Mouse (Mus musculus) ES-CJ7 (cell line): ENCODE results near the gene Aqp12.

ENCODE experiments used
- DNase-seq: peaks from one replicate; pipeline ENCODE4 v3.0.0; 2011; ENCODE audit warnings: low read depth, low spot score

Aqp12 gene

GRCm38 (mm10) chr1:93014460-93014859 is 8.3 kb downstream of the Aqp12 start:
- DNase-seq, result peak; percentile 74

DNA sequence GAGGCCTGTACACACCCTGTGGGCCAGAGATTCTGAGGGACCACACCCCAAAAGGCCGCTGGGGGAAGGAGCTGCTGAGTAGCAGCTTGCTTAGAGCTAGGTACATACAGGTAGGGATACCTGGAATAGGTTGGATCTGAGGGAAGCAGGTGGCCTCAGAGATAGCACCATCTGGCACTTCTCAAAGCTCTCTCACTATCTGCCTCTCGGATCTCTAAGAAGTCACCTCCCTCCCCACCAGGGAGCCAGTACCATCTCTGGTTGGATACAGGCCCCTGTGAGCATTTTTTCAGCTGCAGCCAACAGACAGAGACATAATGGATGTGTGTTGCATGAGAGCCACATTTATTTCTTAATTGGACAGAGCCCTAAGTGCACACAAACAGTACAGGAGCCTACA is 9.0 kb downstream of the Aqp12 start:
- DNase-seq, result no peak

GRCm38 (mm10) chr1:93018716-93019115 is 12.6 kb downstream of the Aqp12 start:
- DNase-seq, result no peak

- no peak for DNase-seq
These were observed 14.5 kb downstream of the Aqp12 start for GRCm38 (mm10) chr1:93020602-93021001.

DNA sequence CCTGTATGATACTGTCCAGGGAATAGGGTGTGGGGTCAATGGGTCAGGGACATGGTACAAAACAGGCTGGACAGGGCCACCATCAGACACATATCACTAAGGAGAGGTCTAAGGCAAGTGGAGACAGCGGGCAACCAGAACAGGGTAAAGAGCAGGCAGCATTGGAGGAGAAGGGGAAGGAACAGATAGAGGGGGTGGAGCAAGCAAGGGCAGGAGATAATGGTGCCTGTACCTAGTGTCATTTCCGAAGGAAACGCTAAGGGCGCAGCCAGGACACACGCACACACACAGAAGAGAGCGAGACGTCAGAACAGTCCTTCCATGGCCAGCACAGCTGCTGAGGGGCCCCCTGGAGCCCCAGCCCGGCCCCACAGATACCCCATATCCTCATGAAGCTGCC is 20.5 kb downstream of the Aqp12 start:
- DNase-seq, result no peak

GRCm38 (mm10) chr1:93029387-93029786 is 23.3 kb downstream of the Aqp12 start:
- no peak for DNase-seq

DNA sequence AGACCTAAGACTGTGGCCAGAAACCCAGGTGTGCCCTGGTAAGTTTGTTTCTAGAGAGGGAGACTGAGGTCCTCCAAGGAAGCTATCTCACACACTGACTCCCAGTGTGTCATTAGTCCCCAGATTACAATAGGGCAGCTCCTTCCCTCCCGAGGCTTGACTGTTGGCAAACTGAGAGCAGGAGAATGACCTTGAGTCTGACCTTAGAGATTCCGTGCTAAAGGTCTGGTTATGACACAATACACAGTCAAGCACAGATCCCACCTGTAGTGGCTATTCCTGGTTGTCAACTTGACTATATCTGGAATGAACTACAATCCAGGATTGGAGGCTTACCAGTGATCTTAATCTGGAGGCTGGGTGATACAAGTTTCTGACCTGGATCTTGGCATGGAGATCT is 23.9 kb downstream of the Aqp12 start:
- DNase-seq, result no peak

GRCm38 (mm10) chr1:93031199-93031598 is 25.1 kb downstream of the Aqp12 start:
- no peak for DNase-seq

DNA sequence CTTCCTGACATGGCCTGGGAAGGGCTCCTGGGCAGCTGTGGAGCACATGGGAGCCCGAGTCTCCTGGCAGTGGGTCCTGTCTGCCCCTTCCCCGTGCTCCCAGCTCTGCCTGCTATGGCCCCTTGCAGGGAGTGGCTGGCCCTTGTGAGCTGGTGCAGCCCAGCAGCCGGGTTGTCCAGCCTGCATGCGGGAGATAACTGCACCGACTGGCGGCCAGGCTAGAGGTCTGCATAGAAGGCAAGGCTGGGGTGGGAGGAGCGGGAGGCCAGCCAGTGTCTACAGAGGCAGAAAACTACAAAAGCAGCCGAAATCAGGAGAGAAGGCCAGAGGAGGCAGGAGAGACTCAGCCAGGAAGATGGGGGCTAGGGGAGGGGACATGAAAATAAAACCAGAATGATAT is 27.9 kb downstream of the Aqp12 start:
- no peak for DNase-seq

DNA sequence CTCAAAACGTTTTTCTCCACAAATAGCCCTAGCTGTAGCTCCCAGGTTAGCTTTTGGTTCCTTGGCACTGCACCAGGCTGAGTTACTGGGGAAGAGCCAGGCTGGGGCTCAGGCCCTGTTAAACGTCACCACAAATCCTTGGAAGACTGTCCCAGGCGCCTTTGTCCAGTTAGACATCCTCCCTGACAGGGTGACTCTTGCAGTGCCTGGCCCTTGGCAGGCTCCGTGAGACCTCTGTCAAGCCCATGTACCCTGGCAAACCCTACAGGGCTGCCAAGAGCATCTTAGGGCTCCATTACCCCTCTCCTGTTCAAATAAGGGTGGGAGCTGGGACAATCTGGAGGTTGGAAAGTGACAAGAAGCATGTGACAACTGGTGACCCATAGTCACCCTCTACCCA is 29.8 kb downstream of the Aqp12 start:
- DNase-seq, result no peak

GRCm38 (mm10) chr1:93046153-93046789 is 40.1 kb downstream of the Aqp12 start:
- DNase-seq, result no peak

- no peak for DNase-seq
These were observed 43.9 kb downstream of the Aqp12 start for GRCm38 (mm10) chr1:93050071-93050470.

DNA sequence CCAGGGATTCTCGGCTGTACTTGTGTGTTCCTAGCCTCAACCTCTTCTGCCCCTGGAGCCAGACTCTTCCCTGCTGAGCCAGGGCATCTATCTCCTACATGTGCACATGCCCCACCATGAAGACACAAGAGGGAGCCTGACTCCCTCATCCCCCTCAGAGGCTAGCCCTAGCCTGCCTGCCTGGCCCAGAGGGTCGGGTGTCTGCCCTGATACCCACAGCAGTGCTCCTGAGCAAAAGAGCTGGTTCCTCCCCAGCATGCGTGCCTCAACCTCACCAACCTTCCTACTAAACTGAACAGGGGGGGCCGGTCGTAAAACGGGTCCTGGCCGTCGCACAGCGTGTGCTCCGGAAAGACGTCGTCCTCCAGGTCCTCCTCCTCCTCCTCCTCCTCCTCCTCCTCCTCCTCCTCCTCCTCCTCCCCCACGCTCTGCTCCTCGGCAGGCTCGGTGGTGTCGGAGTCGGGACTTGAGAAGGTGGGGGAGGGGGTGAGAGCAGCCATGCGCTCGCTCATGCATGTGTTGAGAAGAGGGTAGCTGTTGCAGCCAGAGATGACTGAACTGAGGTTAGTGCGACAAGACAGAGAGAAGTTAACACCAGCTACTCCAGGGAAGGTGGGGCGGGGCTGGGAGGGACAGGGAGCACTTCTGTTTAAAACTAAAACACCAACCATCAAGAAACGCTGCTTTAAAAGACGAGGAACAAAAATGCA is 45.1 kb downstream of the Aqp12 start:
- DNase-seq, result no peak
